Mouse (Mus musculus) urinary bladder, postnatal 10 days (tissue): ENCODE data around the gene Scgb2b11.
"Not testable (repeated sequence)": the region's sequence is repeated elsewhere in the genome, so short reads cannot be mapped to it uniquely, and the experiment has no call there.

Experiments used
- DNase-seq: peaks from one replicate; pipeline ENCODE4 v3.0.0; 2022; ENCODE audit warnings: low spot score

Gene Scgb2b11

GRCm38 (mm10) chr7:32211045-32211444 is at the start of gene Scgb2b11:
Gene Scgb2b11 (minus strand): TSS chr7:32211145.
- not testable (repeated sequence) for DNase-seq

GRCm38 (mm10) chr7:32222540-32222939 is 11.6 kb upstream of the Scgb2b11 start, which contains the start of gene Scgb1b11:
Gene Scgb1b11 (plus strand): TSS chr7:32222840.
- not testable (repeated sequence) for DNase-seq
